Comparison of ENCODE assay signal across 16 mouse cellular contexts in the genomic region with DNA sequence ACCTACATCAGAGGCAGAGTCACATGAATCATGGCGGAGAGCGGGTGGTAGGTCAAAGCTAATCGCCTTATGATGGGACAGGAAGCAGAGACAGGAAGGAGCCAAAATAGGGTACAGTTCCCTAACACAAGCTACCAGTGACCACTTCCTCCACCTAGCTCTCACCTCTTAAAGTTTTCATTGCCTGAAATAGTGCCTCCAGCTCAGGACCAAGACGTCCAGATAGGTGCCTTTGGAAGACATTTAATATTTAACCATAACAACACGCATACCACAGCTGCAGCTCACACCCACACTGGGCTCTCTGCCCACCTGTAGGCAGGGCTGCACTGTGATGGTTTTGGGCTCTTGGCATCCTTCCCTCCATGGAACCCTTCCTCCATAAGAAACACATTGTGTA. TPM values are rescaled to one million over a fixed set of nuclear protein-coding genes. Genes with fewer than 3 reads are reported as not detected.
DNase-seq lines count a peak whose midpoint lies in the region; ATAC-seq lines count a peak whose summit lies in the region.
"Had no signal": no experiment of that assay in that cellular context is flagged by ENCODE, and none has a peak within 500 bp of the region (broad histone marks: within the 10 kb centered on the region; RNA-seq: fewer than 3 reads in every experiment).

No protein-coding gene starts in this region.

- no peak overlapping the region for H3K9ac ChIP-seq in hindbrain, embryonic 11.5 days (ENCODE audit: low read depth, low read length)
- H3K9ac ChIP-seq: forebrain, postnatal 0 days; hindbrain, embryonic 13.5 days; lung, embryonic 15.5 days had no signal

- H3K27ac ChIP-seq in hindbrain, embryonic 11.5 days (ENCODE audit: low read depth, low read length), result no peak overlapping the region
- H3K27ac ChIP-seq: heart, embryonic 10.5 days; hindbrain, embryonic 13.5 days; layer of hippocampus, adult 2 months; lung, embryonic 15.5 days had no signal

- intact Hi-C loops in heart, postnatal 14 days (cut with DNase I), result no loop called here

- no peaks in the 10 kb centered on the region for H3K9me3 ChIP-seq in hindbrain, embryonic 11.5 days (ENCODE audit: control insufficient read depth, low read length)
- H3K9me3 ChIP-seq: heart, embryonic 10.5 days; hindbrain, embryonic 13.5 days; lung, embryonic 15.5 days had no signal

- WGBS in hindbrain, embryonic 11.5 days, result 88% methylated on average over 5 of the region's 5 CpGs

- no peak overlapping the region for H3K4me3 ChIP-seq in hindbrain, embryonic 11.5 days (ENCODE audit: low read depth, low read length)
- H3K4me3 ChIP-seq: heart, embryonic 10.5 days; hindbrain, embryonic 13.5 days; layer of hippocampus, adult 2 months; lung, embryonic 15.5 days had no signal

- H3K27me3 ChIP-seq in hindbrain, embryonic 11.5 days (ENCODE audit: control insufficient read depth, insufficient read depth, low read length), result no peaks in the 10 kb centered on the region
- H3K27me3 ChIP-seq: hindbrain, embryonic 13.5 days; lung, embryonic 15.5 days had no signal

- no peaks in the 10 kb centered on the region for H3K4me1 ChIP-seq in hindbrain, embryonic 11.5 days (replicated peaks; ENCODE audit: control insufficient read depth, insufficient read depth, low read length)
- H3K4me1 ChIP-seq: hindbrain, embryonic 13.5 days; lung, embryonic 15.5 days had no signal

- no peak for ATAC-seq in hindbrain, embryonic 11.5 days (ENCODE audit: low FRiP score)
- ATAC-seq: forebrain, postnatal 0 days had no signal

- no peaks in the 10 kb centered on the region for H3K36me3 ChIP-seq in hindbrain, embryonic 11.5 days (ENCODE audit: control insufficient read depth, insufficient read depth, low read length)
- H3K36me3 ChIP-seq: heart, embryonic 10.5 days; hindbrain, embryonic 13.5 days; lung, embryonic 15.5 days had no signal

- H3K4me2 ChIP-seq in hindbrain, embryonic 11.5 days (replicated peaks; ENCODE audit: low read depth, low read length), result no peak overlapping the region
- H3K4me2 ChIP-seq: hindbrain, embryonic 13.5 days; lung, embryonic 15.5 days had no signal

- peak; percentile 12 to 20 for DNase-seq in frontal cortex, postnatal 36 days (ENCODE audit: low spot score in 2 of 2)
- DNase-seq in frontal cortex, postnatal 25 days (ENCODE audit: low spot score in 2 of 2), result no peak
- DNase-seq in spleen, postnatal 36 days (ENCODE audit: low spot score in 2 of 2), result peak; percentile 36 to 41
- no peak for DNase-seq in spleen, adult 18-20 months
- DNase-seq in kidney, postnatal 36 days, result peak; percentile 79 to 80
- peak; percentile 23 for DNase-seq in telencephalon, adult 2 months (ENCODE audit: low read depth, low spot score)
- no peak for DNase-seq in heart, postnatal 14 days
- no peak for DNase-seq in hindbrain, embryonic 11.5 days (ENCODE audit: low spot score)
- DNase-seq: adrenal gland, adult 2 months; cerebellum, postnatal 14 days; forebrain, postnatal 0 days; thymus, postnatal 4 days had no signal

RNA-seq across cellular contexts. Expression of a gene that starts 27.8 kb away (rescaled TPM):
- 10 to 100 TPM; 45.0 to 53.6 TPM for total RNA-seq in heart, postnatal 14 days (2021)
- 80.6 and 81.0 TPM in 2 replicates for polyA plus RNA-seq in hindbrain, embryonic 11.5 days (2014; fragmentation: Nextera tagmentation; extraction: Ambion mirVana)

Comparison
In these comparisons a context has a peak if more than half of its experiments do, and no peak if none do; other contexts are left out.
1. DNase-seq: peak in frontal cortex, postnatal 36 days (2 of 2), spleen, postnatal 36 days (2 of 2), kidney, postnatal 36 days (2 of 2) and telencephalon, adult 2 months (single experiment); none in frontal cortex, postnatal 25 days (0 of 2), spleen, adult 18-20 months (0 of 2), heart, postnatal 14 days (0 of 2) and hindbrain, embryonic 11.5 days (single experiment).